Mouse (Mus musculus) olfactory bulb, adult 2 months (tissue): ENCODE measurements around the gene Wee1.

Source experiments
- CTCF ChIP-seq: fragments of 200-500 bp; IDR thresholded peaks from 2 replicates; pipeline ENCODE4 v1.5.1; 2012; ENCODE audit warnings: low read depth, mild to moderate bottlenecking, low read length, moderate library complexity; ENCODE audit not compliant: insufficient read depth
- POLR2A ChIP-seq: fragments of 200-500 bp; IDR thresholded peaks from 2 replicates; pipeline ENCODE4 v1.6.1; 2012; ENCODE audit warnings: mild to moderate bottlenecking, low read depth, low read length, moderate library complexity; ENCODE audit not compliant: insufficient read depth

DNA sequence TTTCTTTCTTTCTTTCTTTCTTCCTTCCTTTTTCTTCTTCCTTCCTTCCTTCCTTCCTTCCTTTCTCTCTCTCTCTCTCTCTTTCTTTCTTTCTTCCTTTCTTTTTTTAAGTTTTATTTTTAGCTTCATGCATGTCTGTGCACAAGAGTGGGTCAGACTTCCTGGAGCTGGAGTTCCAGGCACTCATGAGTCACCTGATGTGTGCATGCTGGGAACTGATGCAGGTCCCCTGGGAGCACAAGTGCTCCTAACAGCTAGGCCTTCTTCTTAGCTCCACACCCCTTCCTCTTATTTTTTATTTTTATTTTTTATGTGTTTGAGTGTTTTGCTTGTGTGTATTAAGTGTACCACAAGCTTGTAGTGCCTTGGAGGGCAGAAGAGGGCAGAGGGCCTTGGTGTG lies 58.8 kb downstream of the Wee1 start:
- no peak for TF ChIP-seq CTCF
- TF ChIP-seq POLR2A: no peak
